20 mouse cellular contexts compared by ENCODE assay signal in the genomic region with DNA sequence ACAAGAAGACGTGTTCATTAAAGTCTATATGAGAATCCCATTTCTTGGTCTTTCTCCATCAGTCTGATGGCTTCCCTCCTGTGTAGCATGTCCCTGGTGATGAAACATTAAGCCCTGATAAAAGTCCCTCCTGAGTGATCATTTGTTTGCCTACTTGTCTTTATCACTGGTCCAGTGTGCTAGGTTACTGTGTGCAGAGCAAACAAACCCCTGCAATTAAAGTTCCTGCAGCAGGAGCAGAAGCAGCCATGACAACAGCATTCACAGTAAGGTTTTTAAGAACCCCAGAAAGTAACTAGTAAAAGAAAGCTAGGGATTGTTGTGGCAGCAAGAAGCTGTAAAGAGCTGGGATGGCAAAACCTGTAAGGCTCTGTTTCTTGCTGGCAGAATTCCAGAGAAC.
DNase-seq lines count a peak whose midpoint lies in the region; ATAC-seq and TF ChIP-seq lines count a peak whose summit lies in the region.
"Had no signal": no experiment of that assay in that cellular context is flagged by ENCODE, and none has a peak within 500 bp of the region (broad histone marks: within the 10 kb centered on the region; RNA-seq: fewer than 3 reads in every experiment).

No protein-coding gene starts in this region.

- no peak overlapping the region for H3K27ac ChIP-seq in hindbrain, embryonic 15.5 days (replicated peaks)
- H3K27ac ChIP-seq in hindbrain, embryonic 10.5 days, result no peak overlapping the region
- H3K27ac ChIP-seq in midbrain, embryonic 11.5 days (ENCODE audit: low read depth, low read length), result no peak overlapping the region
- no peak overlapping the region for H3K27ac ChIP-seq in midbrain, embryonic 15.5 days
- no peak overlapping the region for H3K27ac ChIP-seq in forebrain, embryonic 16.5 days (ENCODE audit: low read length)
- H3K27ac ChIP-seq in midbrain, postnatal 0 days (ENCODE audit: low read depth, low read length), result no peak overlapping the region
- H3K27ac ChIP-seq: embryonic facial prominence, embryonic 12.5 days; heart, embryonic 13.5 days; kidney, postnatal 0 days; limb, embryonic 10.5 days had no signal

- no peak overlapping the region for H3K4me3 ChIP-seq in hindbrain, embryonic 15.5 days
- H3K4me3 ChIP-seq in hindbrain, embryonic 10.5 days, result no peak overlapping the region
- no peak overlapping the region for H3K4me3 ChIP-seq in midbrain, embryonic 11.5 days (ENCODE audit: low read depth, low read length)
- H3K4me3 ChIP-seq in midbrain, embryonic 15.5 days, result no peak overlapping the region
- no peak overlapping the region for H3K4me3 ChIP-seq in forebrain, embryonic 16.5 days (replicated peaks; ENCODE audit: low read length)
- H3K4me3 ChIP-seq in midbrain, postnatal 0 days (ENCODE audit: low read depth, low read length), result no peak overlapping the region
- H3K4me3 ChIP-seq: embryonic facial prominence, embryonic 12.5 days; erythroblast, embryonic 14.5 days; heart, embryonic 13.5 days; limb, embryonic 10.5 days; megakaryocyte, embryonic 14.5 days had no signal

- WGBS in hindbrain, embryonic 15.5 days, result 63% methylated on average over 1 of the region's 1 CpGs
- 76% methylated on average over 1 of the region's 1 CpGs for WGBS in hindbrain, embryonic 10.5 days
- 79% methylated on average over 1 of the region's 1 CpGs for WGBS in midbrain, embryonic 11.5 days
- 63% methylated on average over 1 of the region's 1 CpGs for WGBS in midbrain, embryonic 15.5 days
- WGBS in forebrain, embryonic 16.5 days, result 18% methylated on average over 1 of the region's 1 CpGs
- WGBS in midbrain, postnatal 0 days, result 61% methylated on average over 1 of the region's 1 CpGs

- H3K36me3 ChIP-seq in hindbrain, embryonic 15.5 days, result no peaks in the 10 kb centered on the region
- H3K36me3 ChIP-seq in hindbrain, embryonic 10.5 days, result no peaks in the 10 kb centered on the region
- H3K36me3 ChIP-seq in midbrain, embryonic 11.5 days (ENCODE audit: control insufficient read depth, insufficient read depth, low read length), result no peaks in the 10 kb centered on the region
- H3K36me3 ChIP-seq in midbrain, embryonic 15.5 days (replicated peaks), result no peaks in the 10 kb centered on the region
- no peaks in the 10 kb centered on the region for H3K36me3 ChIP-seq in forebrain, embryonic 16.5 days (ENCODE audit: control insufficient read depth, insufficient read depth)
- no peaks in the 10 kb centered on the region for H3K36me3 ChIP-seq in midbrain, postnatal 0 days (ENCODE audit: insufficient read depth, low read length)
- H3K36me3 ChIP-seq: embryonic facial prominence, embryonic 12.5 days; heart, embryonic 13.5 days; limb, embryonic 10.5 days had no signal

- peak; percentile 65 for ATAC-seq in hindbrain, embryonic 15.5 days (ENCODE audit: low FRiP score, low read depth)
- ATAC-seq in midbrain, embryonic 11.5 days (ENCODE audit: low FRiP score), result no peak
- no peak for ATAC-seq in midbrain, embryonic 15.5 days (replicated peaks)
- peak; percentile 54; the same call in 1 of the 2 replicates for ATAC-seq in forebrain, embryonic 16.5 days
- no peak for ATAC-seq in midbrain, postnatal 0 days (ENCODE audit: low FRiP score)
- ATAC-seq: liver, postnatal 0 days had no signal

- TF ChIP-seq CTCF in midbrain, postnatal 0 days (IDR thresholded peaks at IDR 0.05), result no peak

- no peak for DNase-seq in hindbrain, embryonic 10.5 days (ENCODE audit: low spot score)
- DNase-seq in midbrain, embryonic 11.5 days (ENCODE audit: low spot score, missing footprints), result peak; percentile 23
- peak; percentile 44 for DNase-seq in midbrain, postnatal 0 days (ENCODE audit: low spot score)
- DNase-seq in urinary bladder, postnatal 25 days (ENCODE audit: low spot score), result no peak
- DNase-seq: cerebellum, adult 8-10 months; gastrocnemius, postnatal 14 days; heart, adult 18-20 months; kidney, adult 11 months; layer of hippocampus, postnatal 36 days; liver, postnatal 0 days; thymus, postnatal 14 days had no signal

- H3K9ac ChIP-seq in hindbrain, embryonic 15.5 days, result no peak overlapping the region
- H3K9ac ChIP-seq in midbrain, embryonic 11.5 days (ENCODE audit: low read length), result no peak overlapping the region
- H3K9ac ChIP-seq in midbrain, embryonic 15.5 days, result no peak overlapping the region
- H3K9ac ChIP-seq in forebrain, embryonic 16.5 days (replicated peaks; ENCODE audit: low read depth, low read length), result no peak overlapping the region
- no peak overlapping the region for H3K9ac ChIP-seq in midbrain, postnatal 0 days (replicated peaks; ENCODE audit: low read length, poor library complexity, severe bottlenecking)
- H3K9ac ChIP-seq: embryonic facial prominence, embryonic 12.5 days; heart, embryonic 13.5 days; liver, postnatal 0 days had no signal

- no peaks in the 10 kb centered on the region for H3K9me3 ChIP-seq in hindbrain, embryonic 15.5 days
- H3K9me3 ChIP-seq in hindbrain, embryonic 10.5 days, result no peaks in the 10 kb centered on the region
- no peaks in the 10 kb centered on the region for H3K9me3 ChIP-seq in midbrain, embryonic 11.5 days (ENCODE audit: control insufficient read depth, low read length)
- no peaks in the 10 kb centered on the region for H3K9me3 ChIP-seq in midbrain, embryonic 15.5 days
- H3K9me3 ChIP-seq in forebrain, embryonic 16.5 days (ENCODE audit: control insufficient read depth, low read length), result no peaks in the 10 kb centered on the region
- H3K9me3 ChIP-seq in midbrain, postnatal 0 days (ENCODE audit: low read length), result no peaks in the 10 kb centered on the region
- H3K9me3 ChIP-seq: embryonic facial prominence, embryonic 12.5 days; heart, embryonic 13.5 days; limb, embryonic 10.5 days had no signal

- H3K4me1 ChIP-seq in hindbrain, embryonic 15.5 days (replicated peaks), result no peaks in the 10 kb centered on the region
- H3K4me1 ChIP-seq in hindbrain, embryonic 10.5 days (replicated peaks), result no peaks in the 10 kb centered on the region
- H3K4me1 ChIP-seq in midbrain, embryonic 11.5 days (ENCODE audit: control insufficient read depth, insufficient read depth, low read length), result no peaks in the 10 kb centered on the region
- no peaks in the 10 kb centered on the region for H3K4me1 ChIP-seq in midbrain, embryonic 15.5 days
- no peaks in the 10 kb centered on the region for H3K4me1 ChIP-seq in forebrain, embryonic 16.5 days (replicated peaks; ENCODE audit: control insufficient read depth, insufficient read depth, low read length)
- H3K4me1 ChIP-seq in midbrain, postnatal 0 days (ENCODE audit: insufficient read depth, low read length), result no peaks in the 10 kb centered on the region
- H3K4me1 ChIP-seq: embryonic facial prominence, embryonic 12.5 days; limb, embryonic 10.5 days; megakaryocyte, embryonic 14.5 days had no signal

- no peak overlapping the region for H3K4me2 ChIP-seq in hindbrain, embryonic 15.5 days
- H3K4me2 ChIP-seq in midbrain, embryonic 11.5 days, result no peak overlapping the region
- no peak overlapping the region for H3K4me2 ChIP-seq in midbrain, embryonic 15.5 days
- H3K4me2 ChIP-seq in forebrain, embryonic 16.5 days (ENCODE audit: low read length), result no peak overlapping the region
- no peak overlapping the region for H3K4me2 ChIP-seq in midbrain, postnatal 0 days (ENCODE audit: low read depth, low read length, poor library complexity, severe bottlenecking)
- H3K4me2 ChIP-seq: embryonic facial prominence, embryonic 12.5 days; heart, embryonic 13.5 days had no signal

- no peaks in the 10 kb centered on the region for H3K27me3 ChIP-seq in hindbrain, embryonic 15.5 days
- no peaks in the 10 kb centered on the region for H3K27me3 ChIP-seq in hindbrain, embryonic 10.5 days (ENCODE audit: insufficient read depth, poor library complexity, severe bottlenecking)
- no peaks in the 10 kb centered on the region for H3K27me3 ChIP-seq in midbrain, embryonic 11.5 days (ENCODE audit: control insufficient read depth, insufficient read depth, low read length)
- H3K27me3 ChIP-seq in midbrain, embryonic 15.5 days (replicated peaks), result no peaks in the 10 kb centered on the region
- no peaks in the 10 kb centered on the region for H3K27me3 ChIP-seq in forebrain, embryonic 16.5 days (replicated peaks; ENCODE audit: control insufficient read depth, insufficient read depth, low read length)
- H3K27me3 ChIP-seq in midbrain, postnatal 0 days (ENCODE audit: insufficient read depth, low read length), result no peaks in the 10 kb centered on the region
- H3K27me3 ChIP-seq: embryonic facial prominence, embryonic 12.5 days; heart, embryonic 13.5 days; megakaryocyte, embryonic 14.5 days had no signal

Comparison
In these comparisons a context has a peak if more than half of its experiments do, and no peak if none do; other contexts are left out.
1. ATAC-seq: peak in hindbrain, embryonic 15.5 days (single experiment) and forebrain, embryonic 16.5 days (single experiment); none in midbrain, embryonic 11.5 days (single experiment), midbrain, embryonic 15.5 days (single experiment) and midbrain, postnatal 0 days (single experiment).
2. DNase-seq: peak in midbrain, embryonic 11.5 days (single experiment) and midbrain, postnatal 0 days (single experiment); none in hindbrain, embryonic 10.5 days (single experiment) and urinary bladder, postnatal 25 days (single experiment).